Comparison of ENCODE assay signal across 8 mouse cellular contexts in genomic region chr14:25841991-25842687, GRCm38 (mm10). TPM values are rescaled to one million over a fixed set of nuclear protein-coding genes. Genes with fewer than 3 reads are reported as not detected.
DNase-seq lines count a peak whose midpoint lies in the region; ATAC-seq lines count a peak whose summit lies in the region.

Anxa11 (plus strand) TSS chr14:25842156.

- H3K27ac ChIP-seq in heart, embryonic 12.5 days (ENCODE audit: poor library complexity, severe bottlenecking), result no peak within 1 kb of the TSS
- peak within 1 kb of the TSS; percentile 78 for H3K27ac ChIP-seq in kidney, embryonic 16.5 days (ENCODE audit: low read length)
- peak within 1 kb of the TSS; percentile 16; the same call in 1 of the 2 replicates for H3K27ac ChIP-seq in liver, embryonic 15.5 days (replicated peaks)
- no peak within 1 kb of the TSS for H3K27ac ChIP-seq in neural tube, embryonic 11.5 days (ENCODE audit: low read depth, low read length)

- under 1% methylated on average over 54 of the region's 54 CpGs for WGBS in heart, embryonic 12.5 days
- under 1% methylated on average over 54 of the region's 54 CpGs for WGBS in kidney, embryonic 16.5 days
- WGBS in liver, embryonic 15.5 days (ENCODE audit: insufficient replicate concordance), result under 1% methylated on average over 54 of the region's 54 CpGs
- WGBS in neural tube, embryonic 11.5 days, result 0% methylated on average over 54 of the region's 54 CpGs

- no peaks in the 10 kb centered on the region for H3K9me3 ChIP-seq in heart, embryonic 12.5 days (replicated peaks)
- no peaks in the 10 kb centered on the region for H3K9me3 ChIP-seq in kidney, embryonic 16.5 days (ENCODE audit: low read length)
- no peaks in the 10 kb centered on the region for H3K9me3 ChIP-seq in liver, embryonic 15.5 days (replicated peaks)
- no peaks in the 10 kb centered on the region for H3K9me3 ChIP-seq in neural tube, embryonic 11.5 days (ENCODE audit: control insufficient read depth, low read length)

- H3K4me3 ChIP-seq in heart, embryonic 12.5 days, result peak within 1 kb of the TSS; percentile 73
- peak within 1 kb of the TSS; percentile 83 for H3K4me3 ChIP-seq in kidney, embryonic 16.5 days (ENCODE audit: low read length)
- H3K4me3 ChIP-seq in liver, embryonic 15.5 days (replicated peaks), result peak within 1 kb of the TSS; percentile 64
- H3K4me3 ChIP-seq in neural tube, embryonic 11.5 days (ENCODE audit: low read depth, low read length), result peak within 1 kb of the TSS; percentile 45

- ATAC-seq in erythroblast, adult 5-6 weeks (replicated peaks; ENCODE audit: low FRiP score, poor library complexity, severe bottlenecking), result peak; percentile 95
- peak; percentile 91 for ATAC-seq in heart, embryonic 12.5 days (ENCODE audit: insufficient number of reproducible peaks, low FRiP score)
- ATAC-seq in kidney, embryonic 16.5 days (ENCODE audit: low FRiP score, low TSS enrichment), result peak; percentile 87
- peak; percentile 85 for ATAC-seq in liver, embryonic 15.5 days (ENCODE audit: insufficient read depth)
- peak; percentile 50; the same call in 1 of the 2 replicates for ATAC-seq in neural tube, embryonic 11.5 days (ENCODE audit: insufficient read depth, low FRiP score, low TSS enrichment)

- peaks cover 9% of the 10 kb centered on the region for H3K4me1 ChIP-seq in heart, embryonic 12.5 days (replicated peaks)
- peaks cover 14% of the 10 kb centered on the region for H3K4me1 ChIP-seq in kidney, embryonic 16.5 days (ENCODE audit: insufficient read depth, low read length)
- H3K4me1 ChIP-seq in liver, embryonic 15.5 days (replicated peaks), result peaks cover 23% of the 10 kb centered on the region
- H3K4me1 ChIP-seq in neural tube, embryonic 11.5 days (ENCODE audit: control insufficient read depth, insufficient read depth, low read length), result peaks cover 3% of the 10 kb centered on the region; the same call in 1 of the 2 replicates

- H3K9ac ChIP-seq in heart, embryonic 12.5 days, result peak within 1 kb of the TSS; percentile 79
- H3K9ac ChIP-seq in kidney, embryonic 16.5 days (replicated peaks; ENCODE audit: low read length), result peak within 1 kb of the TSS; percentile 82
- H3K9ac ChIP-seq in liver, embryonic 15.5 days, result peak within 1 kb of the TSS; percentile 60
- peak within 1 kb of the TSS; percentile 46 for H3K9ac ChIP-seq in neural tube, embryonic 11.5 days (ENCODE audit: low read length)

- DNase-seq in CD4-positive, CD25-positive, alpha-beta regulatory T cell, adult 2 months (ENCODE audit: low read depth, low spot score), result peak; percentile 93
- DNase-seq in brain, adult 2 months (ENCODE audit: low read depth, low spot score), result peak; percentile 73
- DNase-seq in neural tube, embryonic 11.5 days (ENCODE audit: low spot score), result peak; percentile 76
- DNase-seq in telencephalon, adult 2 months (ENCODE audit: low read depth, low spot score), result peak; percentile 26

- 0 out of 2 replicates have a peak, but pooled peaks cover 8% of the 10 kb centered on the region for H3K27me3 ChIP-seq in heart, embryonic 12.5 days (replicated peaks)
- H3K27me3 ChIP-seq in kidney, embryonic 16.5 days (ENCODE audit: insufficient read depth, low read length), result no peaks in the 10 kb centered on the region
- H3K27me3 ChIP-seq in liver, embryonic 15.5 days, result peaks cover 5% of the 10 kb centered on the region; the same call in 1 of the 2 replicates
- peaks cover 25% of the 10 kb centered on the region for H3K27me3 ChIP-seq in neural tube, embryonic 11.5 days (ENCODE audit: control insufficient read depth, insufficient read depth, low read length)

- peak within 1 kb of the TSS; percentile 87 for H3K4me2 ChIP-seq in heart, embryonic 12.5 days
- peak within 1 kb of the TSS; percentile 97 for H3K4me2 ChIP-seq in kidney, embryonic 16.5 days (replicated peaks; ENCODE audit: low read depth, low read length)
- peak within 1 kb of the TSS; percentile 83 for H3K4me2 ChIP-seq in liver, embryonic 15.5 days
- H3K4me2 ChIP-seq in neural tube, embryonic 11.5 days (ENCODE audit: low read depth), result peak within 1 kb of the TSS; percentile 90

- no peaks in the 10 kb centered on the region for H3K36me3 ChIP-seq in heart, embryonic 12.5 days
- no peaks in the 10 kb centered on the region for H3K36me3 ChIP-seq in kidney, embryonic 16.5 days (ENCODE audit: insufficient read depth, low read length)
- no peaks in the 10 kb centered on the region for H3K36me3 ChIP-seq in liver, embryonic 15.5 days (replicated peaks)
- no peaks in the 10 kb centered on the region for H3K36me3 ChIP-seq in neural tube, embryonic 11.5 days (ENCODE audit: control insufficient read depth, insufficient read depth, low read length)

RNA-seq across cellular contexts. Expression of gene Anxa11, which starts in this region (rescaled TPM):
- 28.2 and 30.9 TPM in 2 replicates for total RNA-seq in erythroblast, adult 5-6 weeks (2015; ENCODE audit: low replicate concordance)
- total RNA-seq in erythroblast, adult 5-6 weeks (2017; ENCODE audit: low replicate concordance), result 4.3 and 6.8 TPM in 2 replicates
- polyA plus RNA-seq in heart, embryonic 12.5 days (2016; fragmentation: Nextera tagmentation; extraction: Ambion mirVana), result 23.5 and 24.1 TPM in 2 replicates
- 65.8 and 67.9 TPM in 2 replicates for polyA plus RNA-seq in kidney, embryonic 16.5 days (2015; fragmentation: Nextera tagmentation; extraction: Ambion mirVana)
- polyA plus RNA-seq in liver, embryonic 15.5 days (2015; fragmentation: Nextera tagmentation; extraction: Ambion mirVana), result 11.2 TPM in 2 replicates
- polyA plus RNA-seq in neural tube, embryonic 11.5 days (2014; fragmentation: Nextera tagmentation; extraction: Ambion mirVana), result 3.5 and 4.2 TPM in 2 replicates

Comparison
In these comparisons a context has a peak if more than half of its experiments do, and no peak if none do; other contexts are left out.
1. DNase-seq: peak in every context shown above with its lines; median percentile 93 in CD4-positive, CD25-positive, alpha-beta regulatory T cell, adult 2 months; 76 in neural tube, embryonic 11.5 days; 73 in brain, adult 2 months; 26 in telencephalon, adult 2 months.
2. H3K27ac ChIP-seq: peak in kidney, embryonic 16.5 days (single experiment) and liver, embryonic 15.5 days (single experiment); none in heart, embryonic 12.5 days (single experiment) and neural tube, embryonic 11.5 days (single experiment).
3. Peak in every context shown above with its lines, with median percentiles within 50 percentile points of each other: ATAC-seq, H3K4me2 ChIP-seq, H3K4me3 ChIP-seq and H3K9ac ChIP-seq.